Mouse (Mus musculus) thymus, adult 2 months (tissue): ENCODE data around the gene Btbd11.

Experiments
- CTCF ChIP-seq: fragments of 200-500 bp; IDR thresholded peaks from 2 replicates; pipeline ENCODE4 v1.5.1; 2012; ENCODE audit warnings: mild to moderate bottlenecking, control low read depth, low read length, moderate library complexity, borderline replicate concordance; ENCODE audit not compliant: control insufficient read depth, poor library complexity, insufficient read depth; ENCODE audit errors: extremely low read depth
- POLR2A ChIP-seq: fragments of 200-500 bp; IDR thresholded peaks from 2 replicates; pipeline ENCODE4 v1.6.1; 2012; ENCODE audit warnings: mild to moderate bottlenecking, low read length, control low read depth, moderate library complexity; ENCODE audit not compliant: control insufficient read depth, poor library complexity, insufficient read depth; ENCODE audit errors: extremely low read depth

DNA sequence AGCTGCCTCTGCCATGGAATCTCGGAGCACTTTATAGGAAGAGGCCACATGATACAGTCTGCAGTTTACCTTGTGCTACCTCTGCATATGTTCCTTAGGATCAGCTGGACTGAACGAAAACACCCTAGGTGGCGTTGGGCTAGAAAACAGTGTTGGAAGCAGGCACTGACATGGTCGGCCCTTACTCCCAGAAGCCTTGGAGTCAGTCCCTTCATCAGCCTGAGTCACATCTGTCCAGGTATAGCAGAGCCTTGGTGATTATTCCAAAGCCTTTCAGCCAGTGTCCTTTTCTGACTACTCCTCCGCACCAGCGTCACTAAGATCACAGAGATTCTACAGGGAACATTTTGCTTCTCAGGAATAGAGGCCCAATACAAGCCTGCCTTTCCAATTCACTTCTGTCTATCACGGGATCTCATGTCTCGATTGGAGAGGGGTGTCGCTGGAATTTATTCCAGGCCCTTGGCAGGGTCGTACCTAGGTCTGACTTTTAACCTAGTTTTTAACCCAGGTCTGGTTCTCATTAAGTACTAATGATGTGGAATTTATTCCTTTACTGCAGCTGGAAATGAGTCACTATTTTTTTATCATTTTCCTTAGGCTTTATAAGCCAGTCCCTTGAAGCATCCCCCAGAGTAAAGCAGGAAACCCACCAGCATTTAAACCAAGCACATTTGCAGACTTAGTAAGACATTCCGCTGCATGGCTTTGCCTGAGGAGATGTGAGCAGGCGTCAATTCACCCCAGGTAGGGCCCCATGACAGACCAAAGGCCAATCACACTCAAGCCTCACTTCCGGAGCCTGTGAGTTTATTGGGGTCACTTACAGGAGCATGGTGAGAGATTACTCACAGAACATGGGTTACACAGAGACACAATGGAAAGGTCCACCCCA lies 192.2 kb downstream of the Btbd11 start:
- TF ChIP-seq CTCF, result no peak
- TF ChIP-seq POLR2A, result no peak
